Mouse (Mus musculus): ENCODE measurements at regions not wholly inside any gene's neighbourhood (a gene's known extent, or its start where the extent isn't known, plus 50 kb on each side); places are given as distances from the start of the nearest gene placed in this dataset.

GRCm38 (mm10) chr11:18395631-18396030, 442.0 kb upstream of the Etaa1 start:
- ATAC-seq (ENCODE audit: low FRiP score, low read depth): no peak
- 76% methylated on average over 4 of the region's 4 CpGs for WGBS
- TF ChIP-seq POLR2A (IDR thresholded peaks at IDR 0.05; ENCODE audit: borderline replicate concordance, extremely low read depth, insufficient read depth, insufficient read length): no peak
- H3K4me3 ChIP-seq (replicated peaks; ENCODE audit: low read length): no peak overlapping the region
- 0 out of 2 replicates have a peak, but pooled peaks cover 4% of the 10 kb centered on the region for H3K4me1 ChIP-seq (ENCODE audit: control insufficient read depth, insufficient read depth, low read length)
- H3K4me2 ChIP-seq (replicated peaks; ENCODE audit: low read depth, low read length, severe bottlenecking): no peak overlapping the region
- H3K27ac ChIP-seq (replicated peaks; ENCODE audit: low read depth, low read length): no peak overlapping the region
- no peaks in the 10 kb centered on the region for H3K9me3 ChIP-seq (ENCODE audit: control insufficient read depth, low read length)
- H3K9ac ChIP-seq (ENCODE audit: low read depth, low read length, severe bottlenecking): no peak overlapping the region
- H3K36me3 ChIP-seq (ENCODE audit: control insufficient read depth, insufficient read depth, low read length): no peaks in the 10 kb centered on the region
- no peak for DNase-seq (ENCODE audit: low spot score)
- H3K27me3 ChIP-seq (ENCODE audit: control insufficient read depth, insufficient read depth, low read length): no peaks in the 10 kb centered on the region

GRCm38 (mm10) chr11:18372813-18373332, 419.2 kb upstream of the Etaa1 start:
- 74% methylated on average over 6 of the region's 6 CpGs for WGBS
- Histone ChIP-seq H3K27me3 (ENCODE audit: control insufficient read depth, insufficient read depth, low read length) (no peaks in the 10 kb centered on the region), H3K27ac (replicated peaks; ENCODE audit: low read depth, low read length) (no peak overlapping the region), H3K4me2 (replicated peaks; ENCODE audit: low read depth, low read length, severe bottlenecking) (no peak overlapping the region), H3K9ac (ENCODE audit: low read depth, low read length, severe bottlenecking) (no peak overlapping the region), H3K4me3 (replicated peaks; ENCODE audit: low read length) (no peak overlapping the region), H3K4me1 (ENCODE audit: control insufficient read depth, insufficient read depth, low read length) (no peaks in the 10 kb centered on the region), H3K36me3 (ENCODE audit: control insufficient read depth, insufficient read depth, low read length) (no peaks in the 10 kb centered on the region), H3K9me3 (ENCODE audit: control insufficient read depth, low read length) (no peaks in the 10 kb centered on the region)
- ATAC-seq (ENCODE audit: low FRiP score, low read depth): no peak
- no peak for DNase-seq (ENCODE audit: low spot score)
- no peak for TF ChIP-seq POLR2A (IDR thresholded peaks at IDR 0.05; ENCODE audit: borderline replicate concordance, extremely low read depth, insufficient read depth, insufficient read length)

GRCm38 (mm10) chr11:18371304-18371703, 417.6 kb upstream of the Etaa1 start:
- WGBS: 34% methylated on average over 3 of the region's 3 CpGs
- DNase-seq (ENCODE audit: low spot score) (no peak), ATAC-seq (ENCODE audit: low FRiP score, low read depth) (no peak)

DNA sequence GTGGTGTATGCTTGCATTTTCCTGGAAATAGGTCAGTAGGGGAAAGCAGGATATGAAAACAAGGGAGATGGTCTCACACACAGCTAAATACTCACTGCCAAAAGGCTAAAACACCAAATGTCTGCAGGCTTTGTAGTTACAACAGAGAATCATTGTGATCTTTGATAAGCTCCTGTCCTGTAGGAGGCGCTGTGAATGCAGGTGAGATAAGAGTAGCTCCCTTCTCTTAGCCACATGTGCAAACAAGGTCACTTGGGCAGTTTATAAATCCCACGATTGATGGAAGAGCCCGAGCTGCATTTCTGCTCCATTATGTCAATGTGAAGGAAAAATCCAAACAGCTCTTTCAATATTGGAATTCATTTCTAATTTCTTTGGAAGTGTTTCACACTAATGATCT, 417.2 kb upstream of the Etaa1 start:
- no peak for ATAC-seq (ENCODE audit: low FRiP score, low read depth)
- Histone ChIP-seq H3K9ac (ENCODE audit: low read depth, low read length, severe bottlenecking) (no peak overlapping the region), H3K9me3 (ENCODE audit: control insufficient read depth, low read length) (no peaks in the 10 kb centered on the region), H3K4me3 (replicated peaks; ENCODE audit: low read length) (no peak overlapping the region), H3K27ac (replicated peaks; ENCODE audit: low read depth, low read length) (no peak overlapping the region), H3K36me3 (ENCODE audit: control insufficient read depth, insufficient read depth, low read length) (no peaks in the 10 kb centered on the region), H3K27me3 (ENCODE audit: control insufficient read depth, insufficient read depth, low read length) (no peaks in the 10 kb centered on the region), H3K4me1 (ENCODE audit: control insufficient read depth, insufficient read depth, low read length) (no peaks in the 10 kb centered on the region), H3K4me2 (replicated peaks; ENCODE audit: low read depth, low read length, severe bottlenecking) (no peak overlapping the region)
- no peak for DNase-seq (ENCODE audit: low spot score)
- TF ChIP-seq POLR2A (IDR thresholded peaks at IDR 0.05; ENCODE audit: borderline replicate concordance, extremely low read depth, insufficient read depth, insufficient read length): no peak
- WGBS: 33% methylated on average over 3 of the region's 3 CpGs

More at GRCm38 (mm10) chr11:18371304-18371703, 417.6 kb upstream of the Etaa1 start:
- no peaks in the 10 kb centered on the region for H3K27me3 ChIP-seq (ENCODE audit: control insufficient read depth, insufficient read depth, low read length)
- no peaks in the 10 kb centered on the region for H3K9me3 ChIP-seq (ENCODE audit: control insufficient read depth, low read length)
- H3K27ac ChIP-seq (replicated peaks; ENCODE audit: low read depth, low read length): no peak overlapping the region
- H3K4me1 ChIP-seq (ENCODE audit: control insufficient read depth, insufficient read depth, low read length): no peaks in the 10 kb centered on the region
- H3K4me3 ChIP-seq (replicated peaks; ENCODE audit: low read length): no peak overlapping the region
- H3K4me2 ChIP-seq (replicated peaks; ENCODE audit: low read depth, low read length, severe bottlenecking): no peak overlapping the region
- no peak overlapping the region for H3K9ac ChIP-seq (ENCODE audit: low read depth, low read length, severe bottlenecking)
- no peaks in the 10 kb centered on the region for H3K36me3 ChIP-seq (ENCODE audit: control insufficient read depth, insufficient read depth, low read length)
- no peak for TF ChIP-seq POLR2A (IDR thresholded peaks at IDR 0.05; ENCODE audit: borderline replicate concordance, extremely low read depth, insufficient read depth, insufficient read length)

DNA sequence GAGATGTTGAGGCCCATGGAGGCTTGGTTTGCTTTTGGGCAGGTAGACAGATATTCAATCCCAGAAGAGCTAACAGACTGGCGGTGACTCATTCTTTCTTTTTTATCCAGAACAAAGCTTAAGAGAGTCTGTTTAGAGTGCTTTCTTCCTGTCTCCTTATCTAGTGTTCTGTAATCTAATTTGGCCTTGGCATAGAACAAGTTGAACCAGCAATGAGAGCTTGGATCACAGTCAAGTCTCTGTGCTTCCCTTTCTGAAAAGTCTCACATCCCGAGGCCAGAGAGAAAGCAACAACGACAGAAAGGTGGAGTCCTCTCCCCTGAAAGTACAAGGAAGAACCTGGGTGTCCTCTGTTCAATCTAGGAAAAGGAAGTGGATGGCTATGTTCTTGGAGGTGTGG, 401.2 kb upstream of the Etaa1 start:
- H3K9me3 ChIP-seq (ENCODE audit: control insufficient read depth, low read length): no peaks in the 10 kb centered on the region
- no peak overlapping the region for H3K9ac ChIP-seq (ENCODE audit: low read depth, low read length, severe bottlenecking)
- H3K27me3 ChIP-seq (ENCODE audit: control insufficient read depth, insufficient read depth, low read length): no peaks in the 10 kb centered on the region
- 79% methylated on average over 3 of the region's 3 CpGs for WGBS
- no peaks in the 10 kb centered on the region for H3K36me3 ChIP-seq (ENCODE audit: control insufficient read depth, insufficient read depth, low read length)
- no peak for TF ChIP-seq POLR2A (IDR thresholded peaks at IDR 0.05; ENCODE audit: borderline replicate concordance, extremely low read depth, insufficient read depth, insufficient read length)
- no peak overlapping the region for H3K4me2 ChIP-seq (replicated peaks; ENCODE audit: low read depth, low read length, severe bottlenecking)
- H3K4me1 ChIP-seq (ENCODE audit: control insufficient read depth, insufficient read depth, low read length): no peaks in the 10 kb centered on the region
- DNase-seq (ENCODE audit: low spot score): no peak
- no peak overlapping the region for H3K27ac ChIP-seq (replicated peaks; ENCODE audit: low read depth, low read length)
- ATAC-seq (ENCODE audit: low FRiP score, low read depth): no peak
- no peak overlapping the region for H3K4me3 ChIP-seq (replicated peaks; ENCODE audit: low read length)

- Histone ChIP-seq H3K27me3 (ENCODE audit: control insufficient read depth, insufficient read depth, low read length) (no peaks in the 10 kb centered on the region), H3K4me1 (ENCODE audit: control insufficient read depth, insufficient read depth, low read length) (no peaks in the 10 kb centered on the region), H3K4me2 (replicated peaks; ENCODE audit: low read depth, low read length, severe bottlenecking) (no peak overlapping the region), H3K9me3 (ENCODE audit: control insufficient read depth, low read length) (no peaks in the 10 kb centered on the region), H3K36me3 (ENCODE audit: control insufficient read depth, insufficient read depth, low read length) (no peaks in the 10 kb centered on the region), H3K27ac (replicated peaks; ENCODE audit: low read depth, low read length) (no peak overlapping the region), H3K4me3 (replicated peaks; ENCODE audit: low read length) (no peak overlapping the region), H3K9ac (ENCODE audit: low read depth, low read length, severe bottlenecking) (no peak overlapping the region)
- 75% methylated on average over 4 of the region's 4 CpGs for WGBS
- no peak for TF ChIP-seq POLR2A (IDR thresholded peaks at IDR 0.05; ENCODE audit: borderline replicate concordance, extremely low read depth, insufficient read depth, insufficient read length)
- ATAC-seq (ENCODE audit: low FRiP score, low read depth): no peak
- no peak for DNase-seq (ENCODE audit: low spot score)
Observed at GRCm38 (mm10) chr11:18354156-18354555, 400.5 kb upstream of the Etaa1 start.

Measured in limb, embryonic 14.5 days (tissue).